Mouse (Mus musculus) cerebellum, adult (tissue): ENCODE measurements around the gene Eif4b.

ENCODE experiments used
- ATAC-seq: cut with Nextera tagmentation; 2 replicates; pipeline ENCODE4 v1.9.2; 2017; ENCODE audit warnings: mild to moderate bottlenecking, moderate library complexity, mixed read lengths; ENCODE audit not compliant: insufficient number of reproducible peaks, low FRiP score, low TSS enrichment

Gene Eif4b

GRCm38 (mm10) chr15:102146089-102146488 is 72.5 kb downstream of the Eif4b start:
- no peak for ATAC-seq
